Mouse (Mus musculus): ENCODE measurements at regions not wholly inside any gene's neighbourhood (a gene's known extent, or its start where the extent isn't known, plus 50 kb on each side); places are given as distances from the start of the nearest gene placed in this dataset.
A peak's percentile ranks its signal among the peaks of the same experiment; 100 is the strongest.

DNA sequence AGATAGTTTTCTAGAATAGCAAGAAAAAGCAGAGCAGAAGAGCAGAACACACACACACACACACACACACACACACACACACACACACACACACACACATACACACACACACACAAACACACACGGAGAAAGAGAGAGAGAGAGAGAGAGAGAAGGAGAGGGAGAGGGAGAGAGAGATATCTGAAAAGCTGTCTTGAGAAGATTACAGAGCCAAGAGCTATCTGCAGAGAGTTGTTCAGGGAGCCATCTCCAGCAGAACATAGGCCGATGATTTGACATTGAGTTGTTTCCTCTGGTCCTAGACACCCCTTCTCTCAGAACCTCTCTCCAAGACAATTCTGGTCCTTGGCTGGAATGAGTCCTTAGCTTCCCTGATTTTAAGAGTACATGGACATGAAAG is 733.0 kb downstream of the Slitrk1 start:
- TF ChIP-seq RCOR1 (IDR thresholded peaks at IDR 0.05; ENCODE audit: low read depth, low read length) (peak; percentile 68; the same call in 1 of the 2 replicates), CTCF (IDR thresholded peaks at IDR 0.05 in 2 of 3, conservative IDR thresholded peaks at IDR 0.05 in 1 of 3; ENCODE audit: control insufficient read depth in 1 of 3, insufficient read depth in 1 of 3, low read depth in 2 of 3, low read length in 3 of 3, poor library complexity in 1 of 3, severe bottlenecking in 1 of 3) (no peak)

All from MEL (cell line).